Mouse (Mus musculus): ENCODE results near the gene Smn1. TPM values are rescaled to one million over a fixed set of nuclear protein-coding genes. Genes with fewer than 3 reads are reported as not detected.
"Not testable (repeated sequence)": the region's sequence is repeated elsewhere in the genome, so short reads cannot be mapped to it uniquely, and the experiment has no call there.

Gene Smn1
- polyA plus RNA-seq (2012; rRNA removed): 37.3 and 50.4 TPM in 2 replicates

DNA sequence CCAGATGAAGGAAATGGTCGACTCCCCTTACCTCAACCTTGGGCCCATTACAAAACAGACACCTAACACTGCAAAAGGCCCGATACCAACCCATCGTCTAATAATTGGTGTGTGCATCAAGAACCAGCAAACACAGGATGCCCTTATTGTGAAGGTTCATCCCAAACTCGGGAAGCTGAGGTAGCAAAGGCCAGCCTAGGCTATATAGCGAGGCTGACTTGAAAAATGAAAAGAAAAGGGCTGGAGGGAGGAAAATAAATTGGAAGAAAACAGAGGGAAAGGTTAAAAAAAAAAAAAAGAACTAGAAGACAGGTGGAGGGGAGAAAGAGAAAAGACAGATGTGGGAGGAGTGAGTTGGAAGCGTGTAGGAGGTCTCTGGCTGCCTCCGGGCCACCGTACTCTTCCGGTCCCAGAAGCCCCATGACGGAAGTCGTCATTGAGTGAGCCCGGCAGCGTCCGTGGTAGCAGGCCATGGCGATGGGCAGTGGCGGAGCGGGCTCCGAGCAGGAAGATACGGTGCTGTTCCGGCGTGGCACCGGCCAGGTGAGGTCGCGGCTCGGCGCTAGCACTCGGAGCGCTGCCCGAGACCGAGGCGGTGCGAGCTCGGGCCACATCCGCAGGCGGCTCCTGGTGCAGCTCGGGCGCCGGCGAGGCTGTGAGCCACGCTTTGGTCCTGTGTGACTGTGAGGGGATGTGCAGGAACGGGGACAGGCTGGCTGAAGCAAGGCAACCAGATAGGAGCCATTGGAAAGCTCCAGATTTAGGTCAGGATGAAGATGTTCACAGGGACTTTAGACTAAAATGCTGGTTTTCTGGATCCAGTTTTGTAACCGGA is at the start of gene Smn1:
Gene Smn1, plus strand, starts transcription at position 430 of the 835 bp plus-strand sequence.
- DNase-seq (ENCODE audit: low spot score): peak; percentile 86

GRCm38 (mm10) chr13:100098808-100099207 is 25.8 kb upstream of the Smn1 start:
- no peak for DNase-seq (ENCODE audit: low spot score)

DNA sequence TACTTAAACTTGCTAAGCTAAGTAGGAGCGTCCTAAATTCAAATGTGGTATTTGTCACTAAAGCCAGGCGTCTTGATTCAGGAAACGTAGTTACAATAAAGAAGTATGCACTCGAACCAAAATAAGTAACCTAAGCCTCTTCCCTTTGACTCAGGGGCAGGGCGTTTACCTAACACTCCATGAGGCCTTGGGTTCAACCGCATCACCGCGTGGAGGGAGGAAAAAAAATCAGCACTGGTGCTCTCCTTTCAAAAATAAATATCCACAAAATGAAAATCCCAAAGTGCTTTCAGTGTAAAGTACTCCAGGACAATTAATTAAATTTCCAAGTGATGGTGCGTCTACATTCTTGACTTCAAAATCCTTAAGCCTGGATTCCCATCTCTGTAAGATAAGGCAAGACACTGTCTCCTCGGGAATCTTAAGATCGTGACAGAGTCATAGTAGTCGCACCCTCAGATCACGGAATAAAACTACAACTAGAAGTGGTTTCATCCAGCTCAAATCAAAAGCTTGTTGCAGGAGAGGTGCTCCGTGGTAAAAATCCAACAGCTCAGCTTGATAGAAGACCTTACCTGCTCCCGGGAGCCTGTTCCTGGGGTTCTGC is 21.5 kb upstream of the Smn1 start:
- DNase-seq (ENCODE audit: low spot score): no peak

DNA sequence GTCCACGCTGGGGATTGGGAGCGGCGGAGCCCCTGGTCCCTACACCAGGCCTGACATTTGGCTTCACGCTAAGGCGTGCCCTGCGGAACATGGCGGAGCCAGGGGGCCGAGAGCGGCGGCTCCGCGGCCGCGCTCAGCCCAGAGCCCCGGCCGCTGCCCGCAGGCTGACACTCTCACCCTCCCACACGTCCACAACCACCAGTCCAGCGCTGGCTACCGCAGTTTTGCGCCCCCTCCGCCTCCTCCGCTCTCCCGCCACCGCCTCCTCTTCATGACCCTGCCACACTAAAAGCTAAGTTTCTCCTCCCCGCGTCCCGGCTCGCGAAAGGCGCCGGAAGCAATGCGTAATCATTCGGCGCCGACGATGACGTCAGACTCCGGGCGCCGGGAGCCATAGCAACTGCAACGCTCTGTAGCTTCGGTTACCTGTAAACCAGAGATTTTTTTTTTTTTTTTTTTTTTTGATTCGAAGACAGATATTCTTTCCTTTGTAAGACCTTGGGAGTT is 20.9 kb upstream of the Smn1 start, which contains the start of gene Bdp1:
Gene Bdp1, minus strand, starts transcription at position 323 of the 507 bp plus-strand sequence.
- DNase-seq (ENCODE audit: low spot score): peak; percentile 94

- peak; percentile 85 for DNase-seq (ENCODE audit: low spot score)
These were observed 16.8 kb upstream of the Smn1 start, which contains the start of gene Serf1 for GRCm38 (mm10) chr13:100107652-100108472. TSS of gene Serf1 (plus strand) at chr13:100108012.

GRCm38 (mm10) chr13:100112218-100112972 is 12.3 kb upstream of the Smn1 start:
- no peak for DNase-seq (ENCODE audit: low spot score)

GRCm38 (mm10) chr13:100123970-100124369 is 682 bp upstream of the Smn1 start:
- DNase-seq (ENCODE audit: low spot score): no peak

DNA sequence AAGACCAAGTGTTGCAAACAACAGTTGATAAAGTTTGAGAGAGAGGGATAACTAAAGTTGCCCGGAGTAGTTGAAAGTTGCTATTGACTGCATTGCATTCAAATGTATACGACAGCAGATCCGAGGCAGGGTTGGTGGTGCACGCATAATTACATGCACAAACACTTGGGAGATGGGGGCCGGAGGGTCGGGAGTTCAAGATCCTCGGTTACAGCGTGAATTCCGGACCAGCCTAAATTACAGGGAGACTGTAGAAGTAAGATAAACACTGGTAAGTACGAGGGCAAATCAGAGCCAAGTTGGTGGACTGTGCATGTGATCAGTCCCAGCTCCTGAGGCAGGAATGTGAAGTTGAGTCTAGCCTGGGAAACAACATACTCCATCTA is 599 bp downstream of the Smn1 start:
- DNase-seq (ENCODE audit: low spot score): no peak

- DNase-seq (ENCODE audit: low spot score): no peak
These were observed 17.1 kb downstream of the Smn1 start for GRCm38 (mm10) chr13:100141646-100142314.

DNA sequence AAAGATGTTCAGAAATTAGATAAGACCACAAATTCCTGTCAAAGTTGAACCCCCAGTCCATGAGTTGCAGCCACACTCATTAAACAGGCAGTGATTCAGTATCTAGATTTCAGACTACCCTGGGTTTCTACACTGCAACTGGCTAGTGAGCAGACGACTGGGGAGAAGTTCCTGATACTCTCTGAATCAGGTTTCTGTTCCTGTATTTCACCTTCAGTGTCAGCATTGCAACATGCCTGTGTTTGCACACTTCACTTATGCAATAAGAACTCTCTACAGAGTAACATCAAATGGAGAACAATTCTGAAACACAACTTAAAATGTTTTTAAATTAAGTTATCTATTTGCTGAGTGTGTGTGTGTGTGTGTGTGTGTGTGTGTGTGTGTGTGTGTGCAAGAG is 28.0 kb downstream of the Smn1 start:
- DNase-seq (ENCODE audit: low spot score): no peak

- no peak for DNase-seq (ENCODE audit: low spot score)
These were observed 32.0 kb downstream of the Smn1 start for GRCm38 (mm10) chr13:100156624-100157023.

- DNase-seq (ENCODE audit: low spot score): not testable (repeated sequence)
These were observed 36.7 kb downstream of the Smn1 start for GRCm38 (mm10) chr13:100161171-100161870.

- not testable (repeated sequence) for DNase-seq (ENCODE audit: low spot score)
These were observed 37.8 kb downstream of the Smn1 start for GRCm38 (mm10) chr13:100162467-100162866.

DNA sequence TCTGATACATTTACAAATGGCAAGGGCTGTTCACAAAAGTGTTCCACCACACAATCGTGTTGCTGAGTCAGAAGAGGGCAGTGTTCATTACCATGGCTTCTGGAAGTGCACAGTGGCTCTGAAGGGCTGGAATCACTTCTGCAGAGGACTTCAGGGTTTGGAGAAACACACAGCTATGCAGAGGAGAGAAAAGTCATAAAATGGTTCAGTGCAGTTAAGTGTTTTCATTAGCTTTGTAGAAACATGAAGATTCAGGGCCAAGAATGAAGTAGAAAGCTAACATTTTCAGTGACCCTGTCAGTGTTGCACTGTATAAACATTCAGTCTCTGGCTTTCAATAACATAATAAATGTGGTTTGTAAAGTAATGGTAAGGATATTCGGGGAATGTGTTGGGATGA is 41.7 kb downstream of the Smn1 start:
- not testable (repeated sequence) for DNase-seq (ENCODE audit: low spot score)

GRCm38 (mm10) chr13:100174360-100174759 is 49.7 kb downstream of the Smn1 start:
- not testable (repeated sequence) for DNase-seq (ENCODE audit: low spot score)

DNA sequence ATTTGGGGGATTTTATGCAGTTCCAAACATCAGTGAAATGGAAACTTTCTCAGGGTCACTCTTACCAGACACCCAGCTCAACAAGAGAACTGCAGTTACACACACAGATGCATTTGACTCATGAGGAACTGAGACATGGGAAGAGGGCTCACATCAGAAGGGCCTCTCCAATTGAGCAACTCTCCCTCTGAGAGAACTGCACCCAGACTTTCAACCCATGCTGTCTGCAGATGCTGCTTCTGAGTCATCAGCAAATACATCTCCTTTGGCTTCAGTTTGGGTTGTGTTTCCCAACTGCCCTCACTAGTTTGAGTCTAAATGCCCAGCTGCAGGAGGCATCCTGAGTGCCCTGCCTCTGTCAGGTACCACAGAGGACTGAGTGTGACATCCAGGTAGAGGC is 58.5 kb downstream of the Smn1 start:
- DNase-seq (ENCODE audit: low spot score): not testable (repeated sequence)

Measured in urinary bladder, adult 2 months (tissue).